Mouse (Mus musculus): ENCODE data around the gene Smchd1. TPM values are rescaled to one million over a fixed set of nuclear protein-coding genes. Genes with fewer than 3 reads are reported as not detected.
A peak's percentile ranks its signal among the peaks of the same experiment; 100 is the strongest.
"Not testable (repeated sequence)": the region's sequence is repeated elsewhere in the genome, so short reads cannot be mapped to it uniquely, and the experiment has no call there.

The Smchd1 gene
- polyA plus RNA-seq, 1 experiment from 2014 or later = 103 TPM

GRCm38 (mm10) chr17:71336421-71336820 is 138.7 kb downstream of the Smchd1 start:
- WGBS = 36% methylated on average over 8 of the region's 8 CpGs
- Histone ChIP-seq H3K4me3 (ENCODE audit: low read depth, low read length) (no peak overlapping the region), H3K9me3 (ENCODE audit: low read depth, low read length) (no peaks in the 10 kb centered on the region), H3K27ac (ENCODE audit: low read depth) (no peak overlapping the region), H3K4me1 (ENCODE audit: insufficient read depth) (no peaks in the 10 kb centered on the region), H3K4me2 (no peak overlapping the region), H3K27me3 (ENCODE audit: insufficient read depth, low read length) (no peaks in the 10 kb centered on the region), H3K9ac (no peak overlapping the region), H3K36me3 (ENCODE audit: insufficient read depth) (no peaks in the 10 kb centered on the region)
- no peak for TF ChIP-seq CTCF (IDR thresholded peaks at IDR 0.05; ENCODE audit: low read depth)
- DNase-seq (peak; percentile 41), ATAC-seq (ENCODE audit: insufficient read depth) (peak; percentile 79; the same call in 1 of the 2 replicates)

- no peak for DNase-seq
- ATAC-seq (ENCODE audit: insufficient read depth) = no peak
- Histone ChIP-seq H3K27ac (ENCODE audit: low read depth) (no peak overlapping the region), H3K9ac (no peak overlapping the region), H3K9me3 (ENCODE audit: low read depth, low read length) (no peaks in the 10 kb centered on the region), H3K36me3 (ENCODE audit: insufficient read depth) (no peaks in the 10 kb centered on the region), H3K4me3 (ENCODE audit: low read depth, low read length) (no peak overlapping the region), H3K4me2 (0 out of 2 replicates have a peak overlapping the region, but pooled peaks have one; percentile 12), H3K27me3 (ENCODE audit: insufficient read depth, low read length) (no peaks in the 10 kb centered on the region), H3K4me1 (ENCODE audit: insufficient read depth) (no peaks in the 10 kb centered on the region)
- 30% methylated on average over 15 of the region's 15 CpGs for WGBS
- TF ChIP-seq CTCF (IDR thresholded peaks at IDR 0.05; ENCODE audit: low read depth) = no peak
Observed at GRCm38 (mm10) chr17:71332298-71332697, 142.8 kb downstream of the Smchd1 start.

- not testable (repeated sequence) for H3K4me2 ChIP-seq; H3K9ac ChIP-seq; H3K4me3 ChIP-seq (ENCODE audit: low read depth, low read length); H3K9me3 ChIP-seq (ENCODE audit: low read depth, low read length); H3K27me3 ChIP-seq (ENCODE audit: insufficient read depth, low read length); H3K36me3 ChIP-seq (ENCODE audit: insufficient read depth); DNase-seq; H3K27ac ChIP-seq (ENCODE audit: low read depth); ATAC-seq (ENCODE audit: insufficient read depth); H3K4me1 ChIP-seq (ENCODE audit: insufficient read depth)
- 82% methylated on average over 8 of the region's 8 CpGs for WGBS
Observed at GRCm38 (mm10) chr17:71320731-71321130, 154.4 kb downstream of the Smchd1 start.

GRCm38 (mm10) chr17:71319361-71319760 is 155.8 kb downstream of the Smchd1 start:
- Histone ChIP-seq H3K36me3 (ENCODE audit: insufficient read depth) (no peaks in the 10 kb centered on the region), H3K27me3 (ENCODE audit: insufficient read depth, low read length) (no peaks in the 10 kb centered on the region), H3K4me3 (ENCODE audit: low read depth, low read length) (no peak overlapping the region), H3K4me2 (no peak overlapping the region), H3K9me3 (ENCODE audit: low read depth, low read length) (no peaks in the 10 kb centered on the region), H3K9ac (no peak overlapping the region), H3K27ac (ENCODE audit: low read depth) (no peak overlapping the region), H3K4me1 (ENCODE audit: insufficient read depth) (no peaks in the 10 kb centered on the region)
- DNase-seq (no peak), ATAC-seq (ENCODE audit: insufficient read depth) (no peak)
- WGBS = 67% methylated on average over 3 of the region's 3 CpGs
- TF ChIP-seq CTCF (IDR thresholded peaks at IDR 0.05; ENCODE audit: low read depth) = no peak

- 86% methylated on average over 4 of the region's 4 CpGs for WGBS
- H3K27me3 ChIP-seq (ENCODE audit: insufficient read depth, low read length) = no peaks in the 10 kb centered on the region
- H3K27ac ChIP-seq (ENCODE audit: low read depth) = no peak overlapping the region
- DNase-seq (no peak), ATAC-seq (ENCODE audit: insufficient read depth) (no peak)
- H3K9me3 ChIP-seq (ENCODE audit: low read depth, low read length) = no peaks in the 10 kb centered on the region
- H3K9ac ChIP-seq = no peak overlapping the region
- H3K36me3 ChIP-seq (ENCODE audit: insufficient read depth) = no peaks in the 10 kb centered on the region
- H3K4me1 ChIP-seq (ENCODE audit: insufficient read depth) = no peaks in the 10 kb centered on the region
- H3K4me2 ChIP-seq = no peak overlapping the region
- H3K4me3 ChIP-seq (ENCODE audit: low read depth, low read length) = no peak overlapping the region
- TF ChIP-seq CTCF (IDR thresholded peaks at IDR 0.05; ENCODE audit: low read depth) = no peak
Observed at GRCm38 (mm10) chr17:71317571-71317970, 157.6 kb downstream of the Smchd1 start.

- Histone ChIP-seq H3K4me2 (no peak overlapping the region), H3K4me1 (ENCODE audit: insufficient read depth) (0 out of 2 replicates have a peak, but pooled peaks cover 3% of the 10 kb centered on the region), H3K27ac (ENCODE audit: low read depth) (no peak overlapping the region), H3K27me3 (ENCODE audit: insufficient read depth, low read length) (peaks cover 23% of the 10 kb centered on the region), H3K9me3 (ENCODE audit: low read depth, low read length) (no peaks in the 10 kb centered on the region), H3K36me3 (ENCODE audit: insufficient read depth) (no peaks in the 10 kb centered on the region), H3K4me3 (ENCODE audit: low read depth, low read length) (no peak overlapping the region), H3K9ac (no peak overlapping the region)
- WGBS = 75% methylated on average over 4 of the region's 4 CpGs
- no peak for TF ChIP-seq CTCF (IDR thresholded peaks at IDR 0.05; ENCODE audit: low read depth)
- DNase-seq = no peak
- no peak for ATAC-seq (ENCODE audit: insufficient read depth)
Observed at GRCm38 (mm10) chr17:71314315-71314714, 160.8 kb downstream of the Smchd1 start.

- peaks cover 29% of the 10 kb centered on the region for H3K27me3 ChIP-seq (ENCODE audit: insufficient read depth, low read length)
- H3K4me2 ChIP-seq = peak within 1 kb of the TSS; percentile 100
- 4% methylated on average over 20 of the region's 20 CpGs for WGBS
- peak; percentile 69 for ATAC-seq (ENCODE audit: insufficient read depth)
- TF ChIP-seq CTCF (IDR thresholded peaks at IDR 0.05; ENCODE audit: low read depth) = peak; percentile 61
- H3K36me3 ChIP-seq (ENCODE audit: insufficient read depth) = no peaks in the 10 kb centered on the region
- peak within 1 kb of the TSS; percentile 60 for H3K9ac ChIP-seq
- H3K4me3 ChIP-seq (ENCODE audit: low read depth, low read length) = peak within 1 kb of the TSS; percentile 62
- no peaks in the 10 kb centered on the region for H3K9me3 ChIP-seq (ENCODE audit: low read depth, low read length)
- H3K27ac ChIP-seq (ENCODE audit: low read depth) = no peak within 1 kb of the TSS
- 0 out of 2 replicates have a peak, but pooled peaks cover 3% of the 10 kb centered on the region for H3K4me1 ChIP-seq (ENCODE audit: insufficient read depth)
- DNase-seq = peak; percentile 69
Observed at GRCm38 (mm10) chr17:71311340-71312171, 163.6 kb downstream of the Smchd1 start, which contains the start of gene Emilin2. Emilin2 (minus strand) TSS chr17:71311978.

Measured in lung, embryonic 14.5 days (tissue).